Mouse (Mus musculus) G1E (cell line): ENCODE results near the gene Tob1. TPM values are rescaled to one million over a fixed set of nuclear protein-coding genes. Genes with fewer than 3 reads are reported as not detected.

Experiments
- ATAC-seq: 2 replicates; pipeline ENCODE4 v1.8.0; 2016; ENCODE audit warnings: mild to moderate bottlenecking; ENCODE audit not compliant: insufficient number of reproducible peaks, poor library complexity, low FRiP score, severe bottlenecking; ENCODE audit errors: extremely low read depth
- DNase-seq: peaks from one replicate; pipeline ENCODE4 v3.0.0; 2012; ENCODE audit warnings: low spot score
- H3K27me3 ChIP-seq: 2 replicates; pipeline ENCODE4 v1.6.1; 2012; ENCODE audit warnings: mild to moderate bottlenecking, low read length, inconsistent platforms; ENCODE audit not compliant: insufficient read depth
- H3K36me3 ChIP-seq: replicated peaks from 2 replicates; pipeline ENCODE3; 2012; ENCODE audit warnings: mild to moderate bottlenecking, inconsistent platforms
- H3K4me1 ChIP-seq: 2 replicates; pipeline ENCODE4 v1.6.1; 2012; ENCODE audit warnings: low read depth, low read length, inconsistent platforms, mixed read lengths; ENCODE audit not compliant: insufficient read depth
- H3K4me3 ChIP-seq: 2 replicates; pipeline ENCODE4 v1.5.1; 2012; ENCODE audit warnings: low read depth, mild to moderate bottlenecking, inconsistent platforms, low read length, moderate library complexity, mixed read lengths
- H3K9me3 ChIP-seq: replicated peaks from 2 replicates; pipeline ENCODE4 v1.6.1; 2012; ENCODE audit warnings: inconsistent platforms
- CTCF ChIP-seq: IDR thresholded peaks from 2 replicates; pipeline ENCODE4 v1.5.1; 2012; ENCODE audit warnings: low read depth, low read length, inconsistent platforms, mixed read lengths
- GATA1 ChIP-seq: IDR thresholded peaks from 2 replicates; pipeline ENCODE4 v1.6.1; 2012; ENCODE audit warnings: borderline replicate concordance, low read length, inconsistent platforms, mixed read lengths
- GATA2 ChIP-seq: IDR thresholded peaks from 2 replicates; pipeline ENCODE4 v1.6.1; 2012; ENCODE audit warnings: low read depth, low read length, inconsistent platforms, borderline replicate concordance
- POLR2AphosphoS5 ChIP-seq: IDR thresholded peaks from 2 replicates; pipeline ENCODE4 v1.6.1; 2012; ENCODE audit warnings: low read depth, low read length, inconsistent platforms; ENCODE audit not compliant: insufficient replicate concordance
- TAL1 ChIP-seq: conservative IDR thresholded peaks from 2 replicates; pipeline ENCODE4 v1.6.1; 2012; ENCODE audit warnings: low read depth, low read length, inconsistent platforms, mixed read lengths
- polyA plus RNA-seq: library from polyadenylated mRNA; stranded (reverse); fragments of >175 nt; gene quantifications from 2 replicates; pipeline ENCODE4 v1.2.3, GENCODE M21; 2012
- total RNA-seq, 2 experiments: library from RNA; stranded (forward) in 1 of 2; stranded (reverse) in 1 of 2; fragments of 200-1000 nt in 1 of 2; fragments of >200 nt in 1 of 2; fragmentation: Nextera tagmentation in 1 of 2; gene quantifications; 2 replicates each; pipeline ENCODE4 v1.2.3; 2014 to 2017

Tob1 gene
- total RNA-seq (2014; fragmentation: Nextera tagmentation) (28.6 and 35.0 TPM in 2 replicates), total RNA-seq (2017) (9.9 and 11.6 TPM in 2 replicates), polyA plus RNA-seq (10.5 and 11.1 TPM in 2 replicates)

GRCm38 (mm10) chr11:94211124-94211603 is at the start of gene Tob1:
Tob1 (plus strand) TSS chr11:94211454.
- peaks cover 44% of the 10 kb centered on the region for H3K4me1 ChIP-seq
- no peaks in the 10 kb centered on the region for H3K9me3 ChIP-seq
- peaks cover 15% of the 10 kb centered on the region for H3K36me3 ChIP-seq
- TF ChIP-seq CTCF (no peak), GATA2 (no peak), POLR2AphosphoS5 (peak; percentile 96)
- peak within 1 kb of the TSS; percentile 84 for H3K4me3 ChIP-seq
- ATAC-seq, result peak; percentile 97
- DNase-seq, result peak; percentile 98
- H3K27me3 ChIP-seq, result 0 out of 2 replicates have a peak, but pooled peaks cover 1% of the 10 kb centered on the region

GRCm38 (mm10) chr11:94161867-94162581 is 49.2 kb upstream of the Tob1 start:
- no peaks in the 10 kb centered on the region for H3K9me3 ChIP-seq
- no peak for DNase-seq
- TF ChIP-seq CTCF (no peak), POLR2AphosphoS5 (no peak), TAL1 (no peak), GATA2 (no peak), GATA1 (no peak)
- no peak overlapping the region for H3K4me3 ChIP-seq
- H3K27me3 ChIP-seq, result peaks cover 78% of the 10 kb centered on the region
- no peaks in the 10 kb centered on the region for H3K36me3 ChIP-seq
- no peak for ATAC-seq
- H3K4me1 ChIP-seq, result peaks cover 7% of the 10 kb centered on the region; the same call in 1 of the 2 replicates

- no peak for DNase-seq
- peaks cover 78% of the 10 kb centered on the region for H3K27me3 ChIP-seq
- H3K4me1 ChIP-seq, result peaks cover 7% of the 10 kb centered on the region; the same call in 1 of the 2 replicates
- no peak overlapping the region for H3K4me3 ChIP-seq
- no peaks in the 10 kb centered on the region for H3K36me3 ChIP-seq
- H3K9me3 ChIP-seq, result no peaks in the 10 kb centered on the region
- TF ChIP-seq POLR2AphosphoS5 (no peak), GATA1 (no peak), TAL1 (no peak), GATA2 (no peak), CTCF (no peak)
- no peak for ATAC-seq
These were observed 48.1 kb upstream of the Tob1 start for GRCm38 (mm10) chr11:94163005-94163767.

- no peaks in the 10 kb centered on the region for H3K9me3 ChIP-seq
- no peak for DNase-seq
- peaks cover 67% of the 10 kb centered on the region for H3K27me3 ChIP-seq
- no peak for TF ChIP-seq TAL1
- TF ChIP-seq CTCF, result no peak
- no peak for TF ChIP-seq POLR2AphosphoS5
- TF ChIP-seq GATA2, result no peak
- TF ChIP-seq GATA1, result no peak
- no peaks in the 10 kb centered on the region for H3K36me3 ChIP-seq
- no peak overlapping the region for H3K4me3 ChIP-seq
- H3K4me1 ChIP-seq, result peaks cover 3% of the 10 kb centered on the region; the same call in 1 of the 2 replicates
- ATAC-seq, result no peak
These were observed 45.5 kb upstream of the Tob1 start for GRCm38 (mm10) chr11:94165745-94166144.

GRCm38 (mm10) chr11:94168238-94168637 is 43.0 kb upstream of the Tob1 start:
- TF ChIP-seq CTCF (no peak), POLR2AphosphoS5 (no peak), GATA2 (no peak), TAL1 (no peak), GATA1 (no peak)
- H3K4me1 ChIP-seq, result peaks cover 6% of the 10 kb centered on the region; the same call in 1 of the 2 replicates
- H3K4me3 ChIP-seq, result no peak overlapping the region
- H3K36me3 ChIP-seq, result no peaks in the 10 kb centered on the region
- peaks cover 66% of the 10 kb centered on the region for H3K27me3 ChIP-seq
- DNase-seq (no peak), ATAC-seq (no peak)
- H3K9me3 ChIP-seq, result no peaks in the 10 kb centered on the region

- peaks cover 14% of the 10 kb centered on the region; the same call in 1 of the 2 replicates for H3K4me1 ChIP-seq
- ATAC-seq (no peak), DNase-seq (no peak)
- H3K9me3 ChIP-seq, result no peaks in the 10 kb centered on the region
- H3K4me3 ChIP-seq, result no peak overlapping the region
- no peaks in the 10 kb centered on the region for H3K36me3 ChIP-seq
- TF ChIP-seq GATA1 (no peak), POLR2AphosphoS5 (no peak), TAL1 (no peak), GATA2 (no peak), CTCF (no peak)
- H3K27me3 ChIP-seq, result peaks cover 59% of the 10 kb centered on the region
These were observed 41.7 kb upstream of the Tob1 start for GRCm38 (mm10) chr11:94169596-94169995.
